Comparison of ENCODE assay signal across 12 mouse cellular contexts in genomic region chr8:12931426-12931825, GRCm38 (mm10). TPM values are rescaled to one million over a fixed set of nuclear protein-coding genes. Genes with fewer than 3 reads are reported as not detected.
DNase-seq lines count a peak whose midpoint lies in the region; ATAC-seq and TF ChIP-seq lines count a peak whose summit lies in the region.
"Had no signal": no experiment of that assay in that cellular context is flagged by ENCODE, and none has a peak within 500 bp of the region (broad histone marks: within the 10 kb centered on the region; RNA-seq: fewer than 3 reads in every experiment).

No protein-coding gene starts in this region.

- H3K36me3 ChIP-seq in heart, postnatal 0 days (replicated peaks; ENCODE audit: control insufficient read depth, insufficient read depth, low read length) = no peaks in the 10 kb centered on the region
- no peaks in the 10 kb centered on the region for H3K36me3 ChIP-seq in hindbrain, embryonic 11.5 days (ENCODE audit: control insufficient read depth, insufficient read depth, low read length)

- H3K4me2 ChIP-seq in heart, postnatal 0 days (ENCODE audit: low read depth, low read length) = peak overlapping the region; percentile 37
- no peak overlapping the region for H3K4me2 ChIP-seq in hindbrain, embryonic 11.5 days (replicated peaks; ENCODE audit: low read depth, low read length)

- no peak overlapping the region for H3K4me3 ChIP-seq in heart, postnatal 0 days (ENCODE audit: low read depth, low read length)
- H3K4me3 ChIP-seq in hindbrain, embryonic 11.5 days (ENCODE audit: low read depth, low read length) = no peak overlapping the region

- TF ChIP-seq EP300 in heart, postnatal 0 days (IDR thresholded peaks at IDR 0.05; ENCODE audit: low read depth) = no peak

- no peak for ATAC-seq in heart, postnatal 0 days (ENCODE audit: insufficient read depth, low read depth)
- ATAC-seq in hindbrain, embryonic 11.5 days (ENCODE audit: low FRiP score) = no peak

- H3K9me3 ChIP-seq in heart, postnatal 0 days (replicated peaks; ENCODE audit: control insufficient read depth, low read length) = no peaks in the 10 kb centered on the region
- H3K9me3 ChIP-seq in hindbrain, embryonic 11.5 days (ENCODE audit: control insufficient read depth, low read length) = no peaks in the 10 kb centered on the region

- TF ChIP-seq CTCF in heart, postnatal 0 days (IDR thresholded peaks at IDR 0.05; ENCODE audit: low read depth) = no peak
- TF ChIP-seq CTCF in brain, embryonic 14.5 days (IDR thresholded peaks at IDR 0.05; ENCODE audit: borderline replicate concordance, extremely low read depth, insufficient read depth, insufficient read length) = no peak

- no peak for DNase-seq in heart, postnatal 0 days (ENCODE audit: low spot score)
- no peak for DNase-seq in heart, adult 9 months (ENCODE audit: low spot score in 2 of 2)
- peak; percentile 45 for DNase-seq in brain, embryonic 14.5 days (ENCODE audit: low read depth)
- peak; percentile 26 for DNase-seq in hindbrain, embryonic 11.5 days (ENCODE audit: low spot score)
- DNase-seq in lung, postnatal 10 days = peak; percentile 43
- DNase-seq in spleen, postnatal 4 days (ENCODE audit: low spot score in 2 of 2) = no peak
- no peak for DNase-seq in thymus, adult 18-20 months
- no peak for DNase-seq in ovary, postnatal 36 days (ENCODE audit: low spot score)
- DNase-seq: cerebellum, postnatal 36 days; thymus, postnatal 14 days had no signal

- WGBS in heart, postnatal 0 days = 76% methylated on average over 11 of the region's 11 CpGs
- WGBS in hindbrain, embryonic 11.5 days = 62% methylated on average over 11 of the region's 11 CpGs

- no peaks in the 10 kb centered on the region for H3K4me1 ChIP-seq in heart, postnatal 0 days (ENCODE audit: control insufficient read depth, insufficient read depth)
- H3K4me1 ChIP-seq in hindbrain, embryonic 11.5 days (replicated peaks; ENCODE audit: control insufficient read depth, insufficient read depth, low read length) = no peaks in the 10 kb centered on the region; the same call in 1 of the 2 replicates

- no peak for TF ChIP-seq POLR2A in brain, embryonic 14.5 days (IDR thresholded peaks at IDR 0.05; ENCODE audit: borderline replicate concordance, extremely low read depth, insufficient read depth, insufficient read length, poor library complexity, severe bottlenecking)

- H3K9ac ChIP-seq in heart, postnatal 0 days (replicated peaks; ENCODE audit: low read depth, low read length) = no peak overlapping the region
- H3K9ac ChIP-seq in hindbrain, embryonic 11.5 days (ENCODE audit: low read depth, low read length) = no peak overlapping the region
- H3K9ac ChIP-seq: liver, embryonic 14.5 days had no signal

- H3K27me3 ChIP-seq in heart, postnatal 0 days (ENCODE audit: control insufficient read depth, insufficient read depth, low read length) = no peaks in the 10 kb centered on the region
- no peaks in the 10 kb centered on the region for H3K27me3 ChIP-seq in hindbrain, embryonic 11.5 days (ENCODE audit: control insufficient read depth, insufficient read depth, low read length)

- no peak overlapping the region for H3K27ac ChIP-seq in heart, postnatal 0 days (ENCODE audit: low read depth)
- no peak overlapping the region for H3K27ac ChIP-seq in hindbrain, embryonic 11.5 days (ENCODE audit: low read depth, low read length)
- H3K27ac ChIP-seq: liver, embryonic 14.5 days had no signal

RNA-seq across cellular contexts. Expression of gene Mcf2l, which starts 57.8 kb away (rescaled TPM):
- 22.1 and 22.9 TPM in 2 replicates for total RNA-seq in heart, postnatal 0 days (2014; rRNA removed; ENCODE audit: low replicate concordance)
- 6.6 and 7.5 TPM in 2 replicates for polyA plus RNA-seq in heart, postnatal 0 days (2015; fragmentation: Nextera tagmentation; extraction: Ambion mirVana)
- polyA plus RNA-seq in brain, embryonic 14.5 days (2012; rRNA removed) = 114 and 189 TPM in 2 replicates
- 51.0 and 54.4 TPM in 2 replicates for polyA plus RNA-seq in hindbrain, embryonic 11.5 days (2014; fragmentation: Nextera tagmentation; extraction: Ambion mirVana)
- total RNA-seq: CH12.LX had no signal

Comparison
In these comparisons a context has a peak if more than half of its experiments do, and no peak if none do; other contexts are left out.
1. DNase-seq: peak in brain, embryonic 14.5 days (single experiment), hindbrain, embryonic 11.5 days (single experiment) and lung, postnatal 10 days (single experiment); none in heart, postnatal 0 days (single experiment), heart, adult 9 months (0 of 2), spleen, postnatal 4 days (0 of 2), thymus, adult 18-20 months (0 of 2) and ovary, postnatal 36 days (single experiment).